Mouse (Mus musculus): ENCODE results near the gene Cidec. TPM values are rescaled to one million over a fixed set of nuclear protein-coding genes. Genes with fewer than 3 reads are reported as not detected.

The Cidec gene
- polyA plus RNA-seq, 1 experiment from 2014 or later, result not detected

GRCm38 (mm10) chr6:113469432-113469831 is 33.9 kb upstream of the Cidec start:
- Histone ChIP-seq H3K9me3 (replicated peaks) (no peaks in the 10 kb centered on the region), H3K4me3 (replicated peaks) (peak overlapping the region; percentile 37), H3K36me3 (no peaks in the 10 kb centered on the region), H3K27me3 (peaks cover 14% of the 10 kb centered on the region), H3K4me1 (peaks cover 38% of the 10 kb centered on the region), H3K9ac (peak overlapping the region; percentile 7), H3K27ac (peak overlapping the region; percentile 59), H3K4me2 (peak overlapping the region; percentile 70)
- ATAC-seq (replicated peaks; ENCODE audit: low FRiP score), result peak; percentile 50
- 2% methylated on average over 31 of the region's 31 CpGs for WGBS

GRCm38 (mm10) chr6:113469021-113469420 is 33.5 kb upstream of the Cidec start:
- peak overlapping the region; percentile 70 for H3K4me2 ChIP-seq
- peak; percentile 26; the same call in 1 of the 2 replicates for ATAC-seq (replicated peaks; ENCODE audit: low FRiP score)
- H3K36me3 ChIP-seq, result no peaks in the 10 kb centered on the region

GRCm38 (mm10) chr6:113468512-113468911 is 33.0 kb upstream of the Cidec start:
- WGBS, result 75% methylated on average over 3 of the region's 3 CpGs
- no peaks in the 10 kb centered on the region for H3K36me3 ChIP-seq
- no peaks in the 10 kb centered on the region for H3K9me3 ChIP-seq (replicated peaks)
- no peak overlapping the region for H3K9ac ChIP-seq
- peaks cover 38% of the 10 kb centered on the region for H3K4me1 ChIP-seq
- H3K4me2 ChIP-seq, result peak overlapping the region; percentile 70; the same call in 1 of the 2 replicates
- H3K27me3 ChIP-seq, result peaks cover 14% of the 10 kb centered on the region
- no peak overlapping the region for H3K27ac ChIP-seq
- H3K4me3 ChIP-seq (replicated peaks), result no peak overlapping the region
- no peak for ATAC-seq (replicated peaks; ENCODE audit: low FRiP score)

More at GRCm38 (mm10) chr6:113469021-113469420, 33.5 kb upstream of the Cidec start:
- H3K9ac ChIP-seq, result peak overlapping the region; percentile 7; the same call in 1 of the 2 replicates
- H3K9me3 ChIP-seq (replicated peaks), result no peaks in the 10 kb centered on the region
- 7% methylated on average over 9 of the region's 9 CpGs for WGBS
- H3K27ac ChIP-seq, result peak overlapping the region; percentile 59
- peak overlapping the region; percentile 37 for H3K4me3 ChIP-seq (replicated peaks)
- peaks cover 38% of the 10 kb centered on the region for H3K4me1 ChIP-seq
- peaks cover 14% of the 10 kb centered on the region for H3K27me3 ChIP-seq

- WGBS, result 37% methylated on average over 5 of the region's 5 CpGs
- Histone ChIP-seq H3K9ac (no peak overlapping the region), H3K9me3 (replicated peaks) (no peaks in the 10 kb centered on the region), H3K27ac (no peak overlapping the region), H3K27me3 (peaks cover 9% of the 10 kb centered on the region), H3K4me3 (replicated peaks) (no peak overlapping the region), H3K4me1 (peaks cover 19% of the 10 kb centered on the region), H3K36me3 (no peaks in the 10 kb centered on the region), H3K4me2 (no peak overlapping the region)
- ATAC-seq (replicated peaks; ENCODE audit: low FRiP score), result peak; percentile 68
These were observed 30.0 kb upstream of the Cidec start for GRCm38 (mm10) chr6:113465602-113466001.

GRCm38 (mm10) chr6:113464040-113464439 is 28.5 kb upstream of the Cidec start:
- H3K36me3 ChIP-seq, result no peaks in the 10 kb centered on the region
- H3K4me1 ChIP-seq, result peaks cover 10% of the 10 kb centered on the region
- H3K4me3 ChIP-seq (replicated peaks), result no peak overlapping the region
- 63% methylated on average over 7 of the region's 7 CpGs for WGBS
- ATAC-seq (replicated peaks; ENCODE audit: low FRiP score), result no peak
- no peak overlapping the region for H3K4me2 ChIP-seq
- no peaks in the 10 kb centered on the region; the same call in 1 of the 2 replicates for H3K27me3 ChIP-seq
- H3K9me3 ChIP-seq (replicated peaks), result no peaks in the 10 kb centered on the region
- H3K27ac ChIP-seq, result no peak overlapping the region
- no peak overlapping the region for H3K9ac ChIP-seq

- ATAC-seq (replicated peaks; ENCODE audit: low FRiP score), result peak; percentile 67; the same call in 1 of the 2 replicates
- 0 out of 2 replicates have a peak, but pooled peaks cover 7% of the 10 kb centered on the region for H3K4me1 ChIP-seq
- no peaks in the 10 kb centered on the region for H3K9me3 ChIP-seq (replicated peaks)
- H3K4me3 ChIP-seq (replicated peaks), result peak overlapping the region; percentile 10; the same call in 1 of the 2 replicates
- peak overlapping the region; percentile 34; the same call in 1 of the 2 replicates for H3K4me2 ChIP-seq
- peak overlapping the region; percentile 60; the same call in 1 of the 2 replicates for H3K27ac ChIP-seq
- H3K36me3 ChIP-seq, result no peaks in the 10 kb centered on the region
- 51% methylated on average over 10 of the region's 10 CpGs for WGBS
- no peak overlapping the region for H3K9ac ChIP-seq
- no peaks in the 10 kb centered on the region; the same call in 1 of the 2 replicates for H3K27me3 ChIP-seq
These were observed 23.1 kb upstream of the Cidec start for GRCm38 (mm10) chr6:113458635-113459034.

GRCm38 (mm10) chr6:113457952-113458534 is 22.5 kb upstream of the Cidec start, which contains the start of gene Il17re:
TSS of gene Il17re (plus strand) at chr6:113458484.
- Histone ChIP-seq H3K4me1 (0 out of 2 replicates have a peak, but pooled peaks cover 7% of the 10 kb centered on the region), H3K4me2 (peak within 1 kb of the TSS; percentile 34; the same call in 1 of the 2 replicates), H3K4me3 (replicated peaks) (peak within 1 kb of the TSS; percentile 10; the same call in 1 of the 2 replicates), H3K27ac (peak within 1 kb of the TSS; percentile 60; the same call in 1 of the 2 replicates), H3K27me3 (no peaks in the 10 kb centered on the region; the same call in 1 of the 2 replicates), H3K36me3 (no peaks in the 10 kb centered on the region), H3K9me3 (replicated peaks) (no peaks in the 10 kb centered on the region), H3K9ac (no peak within 1 kb of the TSS)
- ATAC-seq (replicated peaks; ENCODE audit: low FRiP score), result no peak
- 55% methylated on average over 10 of the region's 10 CpGs for WGBS

GRCm38 (mm10) chr6:113455007-113455406 is 19.4 kb upstream of the Cidec start:
- no peak overlapping the region for H3K4me2 ChIP-seq
- H3K27ac ChIP-seq, result no peak overlapping the region
- no peak overlapping the region for H3K4me3 ChIP-seq (replicated peaks)
- no peak overlapping the region for H3K9ac ChIP-seq
- 0 out of 2 replicates have a peak, but pooled peaks cover under 1% of the 10 kb centered on the region for H3K36me3 ChIP-seq
- no peak for ATAC-seq (replicated peaks; ENCODE audit: low FRiP score)
- 49% methylated on average over 5 of the region's 5 CpGs for WGBS
- H3K9me3 ChIP-seq (replicated peaks), result no peaks in the 10 kb centered on the region
- 0 out of 2 replicates have a peak, but pooled peaks cover 7% of the 10 kb centered on the region for H3K4me1 ChIP-seq
- H3K27me3 ChIP-seq, result no peaks in the 10 kb centered on the region; the same call in 1 of the 2 replicates

GRCm38 (mm10) chr6:113451839-113452238 is 16.3 kb upstream of the Cidec start:
- H3K4me3 ChIP-seq (replicated peaks), result no peak overlapping the region
- WGBS, result 70% methylated on average over 2 of the region's 2 CpGs
- peaks cover 28% of the 10 kb centered on the region for H3K36me3 ChIP-seq
- no peaks in the 10 kb centered on the region for H3K27me3 ChIP-seq
- ATAC-seq (replicated peaks; ENCODE audit: low FRiP score), result peak; percentile 40; the same call in 1 of the 2 replicates
- H3K9me3 ChIP-seq (replicated peaks), result no peaks in the 10 kb centered on the region
- H3K4me1 ChIP-seq, result no peaks in the 10 kb centered on the region
- H3K4me2 ChIP-seq, result no peak overlapping the region
- H3K9ac ChIP-seq, result no peak overlapping the region
- H3K27ac ChIP-seq, result peak overlapping the region; percentile 54; the same call in 1 of the 2 replicates

- ATAC-seq (replicated peaks; ENCODE audit: low FRiP score), result no peak
- Histone ChIP-seq H3K27ac (no peak overlapping the region), H3K4me3 (replicated peaks) (no peak overlapping the region), H3K27me3 (no peaks in the 10 kb centered on the region), H3K36me3 (peaks cover 42% of the 10 kb centered on the region), H3K4me2 (no peak overlapping the region), H3K4me1 (peaks cover 21% of the 10 kb centered on the region), H3K9me3 (replicated peaks) (no peaks in the 10 kb centered on the region), H3K9ac (no peak overlapping the region)
- WGBS, result 97% methylated on average over 4 of the region's 4 CpGs
These were observed 12.1 kb upstream of the Cidec start for GRCm38 (mm10) chr6:113447639-113448038.

GRCm38 (mm10) chr6:113444207-113444965 is 8.8 kb upstream of the Cidec start:
- no peaks in the 10 kb centered on the region for H3K9me3 ChIP-seq (replicated peaks)
- no peak overlapping the region for H3K9ac ChIP-seq
- WGBS, result 73% methylated on average over 8 of the region's 8 CpGs
- H3K27me3 ChIP-seq, result no peaks in the 10 kb centered on the region
- no peak overlapping the region for H3K4me3 ChIP-seq (replicated peaks)
- peak overlapping the region; percentile 81 for H3K27ac ChIP-seq
- H3K4me2 ChIP-seq, result peak overlapping the region; percentile 23; the same call in 1 of the 2 replicates
- H3K4me1 ChIP-seq, result peaks cover 28% of the 10 kb centered on the region
- peaks cover 39% of the 10 kb centered on the region for H3K36me3 ChIP-seq
- ATAC-seq (replicated peaks; ENCODE audit: low FRiP score), result 0 out of 2 replicates have a peak, but pooled peaks have one; percentile 18

GRCm38 (mm10) chr6:113443091-113443490 is 7.5 kb upstream of the Cidec start:
- H3K36me3 ChIP-seq, result peaks cover 27% of the 10 kb centered on the region
- peak overlapping the region; percentile 77 for H3K27ac ChIP-seq
- ATAC-seq (replicated peaks; ENCODE audit: low FRiP score), result no peak
- H3K9me3 ChIP-seq (replicated peaks), result no peaks in the 10 kb centered on the region
- 43% methylated on average over 12 of the region's 12 CpGs for WGBS
- H3K4me3 ChIP-seq (replicated peaks), result peak overlapping the region; percentile 98
- H3K4me1 ChIP-seq, result peaks cover 28% of the 10 kb centered on the region
- no peaks in the 10 kb centered on the region for H3K27me3 ChIP-seq
- peak overlapping the region; percentile 88 for H3K9ac ChIP-seq
- H3K4me2 ChIP-seq, result peak overlapping the region; percentile 90

Measured in kidney, embryonic 15.5 days (tissue).